Mouse (Mus musculus): ENCODE measurements around the gene Flcn.
"Not testable (repeated sequence)": the region's sequence is repeated elsewhere in the genome, so short reads cannot be mapped to it uniquely, and the experiment has no call there.

The Flcn gene

DNA sequence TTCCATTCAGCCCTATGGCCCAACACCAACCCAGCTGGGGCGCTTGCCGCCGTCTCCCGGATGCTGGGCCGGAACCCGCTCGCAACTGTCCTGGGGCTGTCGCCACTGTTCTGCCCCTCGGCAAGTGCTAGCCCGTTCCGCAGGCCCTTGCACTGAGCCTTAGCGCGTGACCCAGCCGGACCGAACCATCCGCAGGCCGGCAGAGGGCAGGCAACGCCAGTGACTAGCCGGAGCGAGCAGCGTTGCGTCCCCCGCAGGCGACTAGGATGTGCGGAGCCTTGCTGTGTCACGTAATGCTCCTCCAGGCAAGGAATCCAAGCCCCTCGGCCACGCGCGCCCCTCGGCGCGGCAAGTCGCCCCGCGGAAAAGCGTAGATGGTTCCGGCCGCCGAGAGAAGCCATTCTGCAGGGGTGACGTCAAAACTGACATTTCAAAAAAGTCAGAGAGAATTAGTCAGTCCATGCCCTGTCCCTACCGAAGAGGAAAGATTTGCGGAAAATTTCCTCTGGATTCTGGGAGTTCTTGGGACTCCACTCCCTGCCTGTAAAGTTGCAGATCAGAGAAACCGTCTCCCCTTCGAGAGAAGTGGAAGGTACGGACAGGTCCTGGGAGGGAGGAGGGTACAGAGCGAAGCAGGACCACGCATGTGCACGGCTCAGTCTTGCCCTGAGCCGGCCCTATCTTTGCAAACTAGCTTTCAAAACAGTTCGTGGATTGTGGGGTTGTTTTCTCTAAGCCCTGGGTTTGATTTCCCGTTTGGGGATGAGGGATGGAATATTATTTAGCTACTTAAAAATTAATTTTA is at the start of gene Flcn:
Gene Flcn (minus strand): TSS at position 347 of the 805 bp plus-strand sequence.
- peak; percentile 89 to 91 for DNase-seq

DNA sequence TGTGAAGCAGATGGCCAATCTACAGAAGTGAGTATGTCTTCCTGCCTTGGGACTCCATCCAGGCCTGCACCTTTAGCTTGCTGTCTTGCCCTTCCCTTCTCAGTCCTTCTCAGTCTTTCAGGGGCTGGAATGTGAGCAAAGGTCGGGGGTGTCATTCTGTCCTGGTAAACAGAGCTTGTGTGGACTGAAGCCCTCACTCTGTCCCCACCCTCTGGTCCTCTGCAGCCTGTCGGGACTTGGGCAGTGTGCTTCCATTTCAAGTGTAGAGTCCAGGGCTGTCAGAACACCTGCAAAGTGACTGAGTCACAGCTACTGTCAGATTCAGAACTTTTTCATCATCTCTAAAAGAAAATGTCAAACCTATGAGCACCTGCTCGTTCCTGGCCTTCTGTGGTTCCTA is 43.0 kb upstream of the Flcn start:
- DNase-seq = no peak

DNA sequence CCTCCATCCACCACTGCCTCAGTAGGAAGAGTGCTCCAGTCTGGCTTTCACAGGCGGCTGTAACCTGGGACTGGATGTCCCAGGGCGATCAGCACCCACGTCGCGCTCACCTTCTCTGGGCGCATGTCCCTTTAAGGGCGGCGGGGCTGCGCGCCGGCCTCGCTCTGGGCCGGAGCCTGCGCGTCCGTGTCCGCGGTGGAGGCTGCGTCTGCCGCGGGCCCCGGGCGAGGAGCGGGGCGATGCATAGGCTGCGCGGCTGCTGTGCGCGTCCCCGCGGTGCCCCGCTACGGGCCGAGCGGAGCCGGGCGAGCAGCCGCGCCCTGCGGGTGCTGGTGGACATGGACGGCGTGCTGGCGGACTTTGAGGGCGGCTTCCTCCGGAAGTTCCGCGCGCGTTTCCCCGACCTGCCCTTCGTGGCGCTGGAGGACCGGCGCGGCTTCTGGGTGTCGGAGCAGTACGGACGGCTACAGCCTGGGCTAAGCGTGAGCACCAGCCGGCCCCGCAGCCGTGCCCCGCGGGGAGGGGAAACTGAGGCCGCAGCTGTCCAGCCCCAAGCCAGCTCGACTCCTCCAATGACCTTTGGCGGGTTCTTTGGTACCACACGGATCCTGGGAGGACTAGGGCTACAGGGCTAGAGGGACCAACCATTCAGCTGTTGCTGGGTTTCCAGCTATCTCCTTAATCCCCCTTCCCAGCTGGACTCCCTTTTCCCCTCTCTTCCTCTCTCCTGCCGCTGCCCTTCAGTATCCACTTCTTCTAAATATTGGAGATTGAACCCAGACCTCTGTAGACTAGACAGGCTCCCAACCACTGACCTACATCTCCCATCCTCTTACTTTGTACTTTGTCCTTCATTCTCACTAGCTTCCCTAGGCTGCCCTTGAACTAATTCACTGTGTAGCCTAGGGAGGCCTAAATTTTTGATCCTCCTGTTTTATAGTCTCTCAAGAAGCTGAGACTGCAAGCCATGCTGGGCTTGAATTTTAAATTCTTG is 38.4 kb upstream of the Flcn start:
- peak; percentile 85 for DNase-seq

DNA sequence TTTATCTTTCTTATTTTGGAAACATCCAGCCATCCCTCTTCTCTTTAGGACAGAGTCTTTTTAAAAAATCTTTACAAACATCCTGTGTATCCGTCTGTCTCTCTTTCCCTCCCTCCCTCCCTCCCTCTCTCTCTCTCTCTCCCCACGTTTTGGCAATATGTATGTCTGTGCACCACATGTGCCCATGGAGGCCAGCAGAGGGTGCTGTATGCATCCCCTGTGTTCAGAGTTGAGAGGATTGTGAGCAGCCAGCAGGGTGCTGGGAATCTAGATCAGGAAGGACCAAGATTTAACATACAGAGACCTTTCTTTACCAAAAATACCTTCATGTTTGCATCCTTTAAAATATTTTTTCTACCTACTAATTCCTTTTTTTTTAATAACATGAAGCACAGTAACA is 37.3 kb upstream of the Flcn start:
- peak; percentile 68 to 73 for DNase-seq

DNA sequence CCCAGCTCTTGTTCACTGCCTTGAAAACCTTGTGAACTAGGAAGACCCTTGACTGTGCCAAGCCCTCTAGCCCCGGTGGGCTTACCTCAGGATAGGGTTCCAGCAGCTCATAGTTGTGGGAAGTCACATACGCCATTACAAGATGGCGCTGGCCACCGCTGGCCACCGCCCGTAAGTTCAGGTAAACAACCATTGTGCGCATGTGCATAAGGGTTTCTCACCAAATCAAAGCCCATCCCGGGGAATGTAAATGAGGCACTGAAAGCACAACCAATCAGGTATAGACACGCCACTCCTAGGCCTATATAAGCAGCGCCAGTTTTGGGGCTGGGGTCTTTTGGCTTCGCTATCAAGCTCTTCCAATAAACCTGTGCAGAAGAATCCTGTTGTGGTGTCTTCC is 36.5 kb upstream of the Flcn start:
- no peak for DNase-seq

DNA sequence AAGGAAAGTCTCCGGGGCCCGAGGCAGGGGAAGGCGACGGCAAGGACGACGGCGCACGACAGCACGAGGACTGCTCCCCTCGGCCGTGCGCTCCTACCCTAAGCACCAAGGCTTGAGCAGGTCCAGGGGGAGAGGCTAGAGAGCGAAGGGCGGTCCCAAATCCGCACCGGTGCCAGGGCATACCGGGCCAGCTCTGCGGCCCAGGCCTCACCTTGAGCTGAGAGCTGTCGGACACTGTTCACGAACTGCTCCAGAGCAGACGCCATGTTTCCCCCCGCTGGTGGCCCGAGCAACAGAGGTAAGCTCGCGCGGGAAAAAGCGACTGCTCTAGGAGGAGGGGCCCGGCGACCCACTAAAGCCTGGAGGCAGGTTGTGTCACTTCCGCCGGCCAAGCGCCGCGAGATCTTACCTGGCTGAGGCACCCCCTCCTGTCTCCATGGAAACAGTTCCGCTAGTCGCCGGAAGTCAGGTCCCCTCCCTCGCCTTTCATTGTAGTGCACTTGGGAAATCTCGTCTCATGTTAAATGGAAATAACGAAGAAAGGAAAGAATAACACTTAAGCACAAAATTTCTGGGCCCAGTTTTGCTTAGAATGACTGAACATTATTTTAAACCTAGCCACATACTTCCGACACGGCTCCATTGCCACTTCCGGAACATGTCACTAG is 29.8 kb upstream of the Flcn start, which contains the start of gene Cops3:
Gene Cops3 (minus strand): TSS at position 380 of the 668 bp plus-strand sequence.
- DNase-seq = peak; percentile 96 to 97

DNA sequence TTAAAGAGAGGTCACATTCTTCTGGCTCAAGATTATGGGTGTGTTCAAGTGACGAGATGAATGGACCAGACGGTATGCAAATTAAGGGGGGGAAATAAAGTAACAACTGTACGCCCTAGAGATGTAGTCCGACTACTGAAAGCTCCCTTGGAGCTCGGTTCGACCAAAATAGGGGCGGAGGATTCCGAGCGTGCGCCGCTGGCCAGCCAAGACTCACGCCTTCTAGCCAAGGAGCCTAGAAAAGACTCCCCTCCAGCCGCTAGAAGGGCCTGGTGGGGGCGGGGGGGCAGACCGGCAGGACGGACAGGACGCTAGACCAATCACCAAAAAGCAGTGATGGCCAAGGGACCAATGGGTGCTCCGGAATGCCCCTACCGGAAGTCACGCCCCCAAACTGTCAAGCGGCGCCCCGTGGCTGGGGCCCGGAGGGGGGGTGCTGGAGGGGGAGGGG is 29.2 kb upstream of the Flcn start, which contains the start of gene Nt5m:
Gene Nt5m (plus strand): TSS at position 440 of the 451 bp plus-strand sequence.
- peak; percentile 96 to 97 for DNase-seq

DNA sequence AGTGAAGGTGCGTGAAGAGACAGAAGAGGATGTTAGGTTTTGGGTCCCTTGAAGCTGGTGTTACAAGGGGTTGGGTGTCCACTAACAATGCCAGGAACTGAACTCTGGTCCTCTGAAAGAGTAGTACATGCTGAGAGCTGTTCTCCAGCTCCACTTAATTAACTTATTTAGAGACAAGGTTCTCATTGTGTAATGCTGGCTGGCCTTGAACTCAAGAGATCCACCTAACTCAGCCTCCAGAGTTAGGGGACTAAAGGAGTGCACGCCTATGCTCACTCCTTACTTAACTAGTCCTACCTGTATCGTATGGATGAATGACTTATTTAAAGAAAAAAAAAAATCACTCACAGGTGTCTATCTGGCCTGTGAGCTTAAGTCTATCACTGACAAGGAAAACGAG is 28.6 kb upstream of the Flcn start:
- DNase-seq = no peak

DNA sequence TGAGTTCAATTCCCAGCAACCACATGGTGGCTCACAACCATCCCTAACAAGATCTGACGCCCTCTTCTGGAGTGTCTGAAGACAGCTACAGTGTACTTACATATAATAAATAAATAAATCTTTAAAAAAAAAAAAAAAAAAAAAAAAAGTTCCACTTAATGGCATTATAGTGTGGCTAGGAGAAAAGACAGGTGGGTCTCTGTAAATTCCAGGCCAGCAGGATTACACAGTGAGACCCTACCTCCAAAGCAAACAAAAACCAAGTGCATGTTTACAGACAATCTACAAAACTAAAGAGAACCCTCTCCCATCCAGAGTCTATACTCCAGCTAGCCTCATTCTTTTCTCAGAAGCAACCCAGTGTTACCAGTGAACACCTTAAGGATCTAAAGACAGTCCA is 28.0 kb upstream of the Flcn start:
- not testable (repeated sequence) for DNase-seq

DNA sequence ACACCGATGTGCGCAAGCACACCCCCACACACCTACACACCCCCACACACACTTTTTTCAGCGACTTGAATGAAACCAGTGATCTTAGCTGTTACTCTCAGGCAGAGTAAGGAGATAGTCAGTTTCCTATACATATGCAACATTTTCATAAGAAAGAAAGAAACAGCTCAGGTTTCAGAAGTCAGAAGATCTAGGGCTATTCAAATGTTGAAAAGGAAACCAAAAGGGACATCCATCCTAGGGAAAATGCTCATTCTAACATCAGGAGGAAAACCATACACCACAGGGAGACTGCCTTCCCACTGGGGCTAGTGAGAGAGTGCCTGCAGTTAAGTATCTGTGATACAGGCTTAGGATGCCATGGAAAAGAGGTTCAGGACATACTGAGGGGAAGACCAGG is 11.8 kb upstream of the Flcn start:
- DNase-seq = no peak

DNA sequence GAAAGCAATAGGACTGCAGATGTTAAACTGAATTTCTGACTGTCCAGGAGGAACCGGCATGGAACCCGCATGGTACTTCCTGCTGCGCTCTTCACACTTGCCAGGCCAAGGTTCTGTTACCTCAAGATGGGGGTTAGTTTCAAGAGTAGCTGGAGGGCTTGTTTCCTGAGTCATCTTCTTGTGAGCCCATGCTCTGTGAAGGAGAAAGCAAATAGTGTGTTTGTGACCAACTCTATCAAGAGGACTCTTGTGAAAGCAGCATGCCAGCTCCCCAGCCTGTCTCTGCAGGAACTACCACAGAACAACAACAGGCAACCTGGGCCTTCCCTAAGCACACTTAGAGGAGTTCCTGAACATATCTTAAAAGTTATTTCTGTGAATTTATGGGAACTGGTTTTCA is 8.1 kb upstream of the Flcn start:
- DNase-seq = no peak

DNA sequence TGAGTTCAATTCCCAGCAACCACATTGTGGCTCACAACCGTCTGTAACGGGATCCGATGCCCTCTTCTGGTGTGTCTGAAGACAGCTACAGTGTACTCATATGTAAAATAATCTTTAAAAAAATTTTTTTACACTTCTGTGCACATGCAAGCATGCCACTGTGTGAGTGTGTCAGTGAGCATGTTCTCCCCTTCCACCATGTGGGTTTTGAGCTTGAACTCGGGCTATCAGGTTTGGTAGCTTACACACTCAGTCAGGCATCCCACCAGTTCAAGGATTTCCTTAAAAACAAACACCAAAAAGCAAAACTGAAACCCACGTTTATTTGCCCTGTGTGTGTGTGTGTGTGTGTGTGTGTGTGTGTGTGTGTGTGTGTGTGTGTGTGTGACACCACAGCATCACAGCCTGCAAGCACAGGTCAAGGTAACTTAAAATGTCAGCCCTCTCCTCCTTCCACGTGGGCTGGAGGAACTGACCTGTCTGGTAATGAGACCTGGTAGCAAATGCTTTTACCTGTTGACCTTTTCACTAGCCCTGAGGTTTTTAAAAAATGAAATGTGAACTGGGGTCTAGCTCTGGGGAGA is 5.8 kb upstream of the Flcn start:
- DNase-seq = no peak

DNA sequence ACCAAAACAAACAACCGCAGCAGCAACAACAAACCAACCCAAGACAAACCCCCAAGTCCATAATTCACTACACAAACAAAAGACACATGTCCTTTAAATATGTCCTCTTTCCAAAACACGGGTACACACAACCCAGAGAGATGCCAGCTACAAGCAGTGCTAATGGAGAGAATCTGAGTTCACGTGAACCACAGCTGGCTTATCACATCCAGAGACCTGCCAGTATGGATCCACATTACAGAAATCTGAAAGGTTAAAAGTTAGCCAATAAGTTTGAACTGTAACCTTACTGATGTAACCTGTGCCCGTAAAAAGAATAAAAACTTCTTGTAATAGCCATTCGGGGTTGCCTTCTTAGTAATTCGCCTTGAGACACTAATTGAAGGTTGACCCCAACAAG is 5.1 kb upstream of the Flcn start:
- DNase-seq = no peak

DNA sequence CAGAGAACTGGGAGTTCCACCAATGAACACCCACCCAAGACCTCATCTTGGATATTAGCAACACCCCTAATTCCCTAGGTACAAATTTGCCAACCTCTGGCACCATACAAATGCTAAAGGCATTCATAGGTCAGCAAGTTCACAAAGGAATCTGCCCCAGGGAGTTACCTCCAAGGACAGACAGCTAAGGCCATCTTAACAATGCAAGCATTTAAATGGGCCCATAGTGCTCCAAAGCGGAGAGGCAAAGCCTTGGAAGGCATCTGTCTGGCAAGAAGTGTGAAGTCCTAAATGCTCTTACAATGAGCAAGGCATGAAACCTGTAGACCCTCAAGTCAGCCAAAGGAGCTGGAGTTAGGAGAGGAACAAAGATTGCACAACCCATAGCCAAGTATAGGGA is 4.5 kb upstream of the Flcn start:
- DNase-seq = no peak

DNA sequence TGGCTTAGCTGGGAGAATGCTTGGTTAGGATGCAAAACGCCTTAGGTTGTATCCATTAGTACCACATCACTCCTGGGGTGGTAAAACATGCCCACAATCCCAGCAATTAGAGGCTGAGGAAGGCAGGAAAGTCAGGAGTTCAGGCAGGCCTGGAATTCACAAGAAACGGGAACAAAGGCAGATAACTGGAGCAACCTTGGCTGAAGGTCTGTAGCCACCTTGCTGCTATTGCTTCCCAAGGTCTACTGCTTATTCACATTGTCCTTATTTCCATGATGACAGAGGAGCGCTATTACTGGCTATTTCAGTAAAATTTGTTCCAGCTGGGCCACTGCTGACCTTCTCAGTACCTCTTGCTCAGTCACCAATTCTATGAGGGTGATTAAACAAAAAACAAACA is 3.5 kb upstream of the Flcn start:
- no peak for DNase-seq

DNA sequence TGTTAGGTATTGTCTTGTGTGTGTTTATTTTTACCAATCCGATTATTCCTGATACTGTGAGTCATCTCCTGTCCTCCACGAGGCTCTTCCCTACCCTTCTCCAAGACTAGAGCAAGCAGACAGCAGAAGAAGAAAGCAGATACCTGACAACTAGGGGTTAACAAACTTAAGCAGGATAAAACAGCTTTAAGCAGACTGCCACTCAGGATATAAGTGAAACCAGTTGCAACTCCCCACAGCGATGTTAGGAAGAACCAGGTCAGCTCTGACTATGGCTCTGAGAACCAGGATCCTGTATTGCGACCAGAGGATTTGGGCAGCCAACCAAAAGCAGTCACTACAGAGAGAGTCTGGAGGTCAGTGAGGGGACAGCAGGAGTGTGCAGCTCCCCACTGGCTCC is 1.4 kb upstream of the Flcn start:
- no peak for DNase-seq

DNA sequence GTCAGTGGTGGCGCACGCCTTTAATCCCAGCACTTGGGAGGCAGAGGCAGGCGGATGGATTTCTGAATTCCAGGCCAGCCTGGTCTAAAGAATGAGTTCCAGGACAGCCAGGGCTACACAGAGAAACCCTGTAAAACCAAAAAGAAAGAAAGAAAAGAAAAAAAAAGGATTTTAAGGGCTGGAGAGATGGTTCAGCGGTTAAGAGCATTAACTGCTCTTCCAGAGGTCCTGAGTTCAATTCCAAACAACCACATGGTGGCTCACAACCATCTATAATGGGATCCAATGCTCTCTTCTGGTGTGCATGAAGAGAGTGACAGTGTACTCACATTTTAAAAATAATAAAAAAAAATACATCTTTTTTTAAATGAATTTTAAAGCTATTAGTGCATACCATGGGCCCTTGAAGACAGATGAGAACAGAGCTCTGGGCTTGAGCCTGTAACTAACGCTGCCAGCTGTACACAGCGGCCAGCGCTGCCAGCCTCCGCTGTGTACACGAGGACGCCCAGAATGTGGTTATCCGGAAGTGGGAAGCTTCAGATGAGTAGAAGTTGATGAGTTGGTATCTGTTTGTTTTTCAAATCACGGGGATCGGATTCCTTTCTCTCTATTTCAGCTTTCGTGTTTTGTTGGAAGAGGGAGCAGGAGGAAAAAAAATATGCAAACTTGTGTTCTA is 803 bp upstream of the Flcn start:
- DNase-seq = no peak

DNA sequence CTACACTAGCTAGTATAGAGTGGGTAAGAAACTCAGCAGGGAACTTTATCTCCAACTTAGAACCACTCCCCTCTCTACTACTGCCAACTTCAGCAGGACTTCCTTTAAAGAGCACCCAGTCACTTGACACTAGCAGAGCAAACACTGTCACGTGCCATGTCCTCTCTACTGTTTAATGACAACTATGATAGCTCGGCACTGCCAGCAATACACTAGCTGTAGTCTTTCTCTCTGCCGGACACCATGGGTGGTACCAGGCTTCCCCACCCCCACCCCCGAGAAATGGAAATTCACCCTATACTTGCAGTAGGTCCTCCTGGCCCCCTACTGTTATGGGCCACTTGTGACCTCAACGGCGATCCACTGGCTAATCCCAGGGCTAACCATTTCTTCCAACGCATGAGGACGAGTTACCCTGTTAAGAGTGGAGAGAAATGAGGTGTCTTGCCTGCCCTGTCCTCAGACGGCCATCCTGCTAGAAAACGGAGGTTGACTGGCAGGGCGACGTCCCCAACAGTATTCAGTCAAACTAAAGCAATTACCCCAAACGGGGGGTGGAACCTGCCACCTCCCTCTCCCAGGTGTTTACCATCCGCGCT is 646 bp downstream of the Flcn start:
- DNase-seq = no peak

DNA sequence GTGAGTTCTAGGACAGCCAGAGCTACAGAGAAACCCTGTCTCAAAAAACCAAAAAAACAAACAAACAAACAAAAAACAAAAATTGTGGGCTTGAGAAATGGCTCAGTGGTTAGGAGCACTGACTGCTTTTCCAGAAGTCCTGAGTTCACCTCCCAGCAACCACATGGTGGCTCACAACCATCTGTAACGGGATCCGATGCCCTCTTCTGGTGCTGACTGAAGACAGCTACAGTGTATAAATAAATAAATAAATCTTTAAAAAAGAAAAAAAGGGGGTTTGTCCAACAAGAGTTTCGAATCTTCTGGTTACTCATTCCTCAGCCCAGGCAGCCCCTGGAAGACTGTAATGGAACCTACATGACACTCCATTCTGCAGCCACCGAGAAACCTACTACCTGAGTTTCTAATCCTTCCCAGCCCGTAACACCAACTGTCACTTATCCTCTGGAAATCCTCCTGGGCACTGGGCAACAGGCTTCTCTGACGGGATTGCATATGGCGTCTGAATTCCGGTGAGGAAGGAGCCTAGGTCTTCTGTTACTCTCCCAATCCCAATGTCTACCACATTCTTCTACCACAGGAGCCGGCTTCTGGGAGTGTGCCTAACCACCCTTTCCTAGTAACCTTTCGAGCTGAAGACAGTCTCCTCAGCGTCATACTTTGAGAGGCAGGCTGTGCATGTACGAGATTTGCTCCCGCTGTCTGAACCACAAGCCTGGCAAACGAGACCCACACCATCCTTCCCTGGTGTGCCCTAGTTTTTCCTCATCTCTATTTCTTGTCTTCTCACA is 1.5 kb downstream of the Flcn start:
- DNase-seq = no peak

DNA sequence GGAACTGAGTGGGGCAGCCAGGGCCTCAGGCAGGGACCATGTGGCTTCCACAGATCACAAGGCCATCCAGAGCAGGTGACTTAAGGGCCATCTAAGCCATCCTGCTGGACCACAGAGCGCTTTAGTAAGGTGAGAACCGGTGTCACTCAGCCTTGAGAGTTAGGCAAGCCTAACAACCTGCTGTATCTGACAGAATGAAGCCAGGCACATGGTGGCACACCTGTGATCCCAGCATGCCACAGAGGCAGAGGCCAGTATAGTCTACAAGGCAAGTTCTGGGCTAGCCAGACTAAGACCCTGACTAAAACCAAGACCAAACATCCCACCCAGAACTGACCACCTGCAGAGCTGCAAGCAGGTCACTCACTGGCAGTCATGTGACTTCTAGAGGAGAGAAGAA is 4.2 kb downstream of the Flcn start:
- DNase-seq = peak in 1 of 2 experiments; percentile 39

DNA sequence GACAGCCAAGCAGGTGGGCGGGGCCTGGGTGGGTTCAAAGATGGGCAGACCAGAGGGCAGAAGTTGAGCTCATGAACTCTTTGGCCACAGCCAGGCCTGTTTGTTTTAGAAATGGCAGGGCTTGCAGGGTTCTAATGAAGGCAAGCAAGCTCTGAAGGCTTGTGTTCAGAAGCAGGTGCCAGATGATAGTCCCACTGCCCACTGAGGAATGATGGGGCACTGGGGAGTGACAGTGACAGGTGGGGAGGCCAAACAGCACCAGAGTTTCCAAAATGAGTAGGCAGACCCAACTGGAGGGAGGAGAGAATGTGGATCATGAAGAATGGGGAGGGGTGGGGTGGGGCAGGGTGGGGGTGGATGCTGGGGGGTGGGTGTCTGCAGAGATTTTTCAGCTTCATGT is 4.6 kb downstream of the Flcn start:
- no peak for DNase-seq
